Mouse (Mus musculus) ES-E14 (cell line): Measurements from ENCODE around the gene Dnajc25. TPM values are rescaled to one million over a fixed set of nuclear protein-coding genes. Genes with fewer than 3 reads are reported as not detected.
A peak's percentile ranks its signal among the peaks of the same experiment; 100 is the strongest.

ENCODE experiments used
- DNase-seq: peaks from one replicate; pipeline ENCODE4 v3.0.0-alpha.2; 2013; ENCODE audit warnings: low read depth, low spot score
- H3K27ac ChIP-seq: 2 replicates; pipeline ENCODE4 v1.5.1; 2012; ENCODE audit warnings: low read depth, mild to moderate bottlenecking, low read length, moderate library complexity, mixed read lengths; ENCODE audit not compliant: poor library complexity, insufficient read depth, severe bottlenecking
- H3K36me3 ChIP-seq: 2 replicates; pipeline ENCODE4 v1.6.1; 2012; ENCODE audit warnings: mild to moderate bottlenecking, low read length, moderate library complexity, mixed read lengths; ENCODE audit not compliant: control insufficient read depth, poor library complexity, insufficient read depth, severe bottlenecking
- H3K4me1 ChIP-seq, 2 experiments: fragments of 150-350 bp in 1 of 2; sonication (generic) in 1 of 2; 2 replicates each; pipeline ENCODE4 v1.6.1; 2012; ENCODE audit warnings: low read length in 2 of 2, mild to moderate bottlenecking in 1 of 2, mixed read lengths in 1 of 2; ENCODE audit not compliant: control insufficient read depth in 2 of 2, insufficient read depth in 2 of 2, poor library complexity in 1 of 2
- H3K4me3 ChIP-seq, 2 experiments: fragments of 150-350 bp in 1 of 2; sonication (generic) in 1 of 2; 2 replicates each; pipeline ENCODE4 v1.5.1; 2012; ENCODE audit warnings: low read length in 2 of 2, low read depth in 1 of 2, mild to moderate bottlenecking in 1 of 2, mixed read lengths in 1 of 2; ENCODE audit not compliant: insufficient read depth in 1 of 2, poor library complexity in 1 of 2, severe bottlenecking in 1 of 2
- H3K9ac ChIP-seq: 2 replicates; pipeline ENCODE4 v1.6.1; 2012; ENCODE audit warnings: low read depth, mild to moderate bottlenecking, low read length, mixed read lengths; ENCODE audit not compliant: poor library complexity, insufficient read depth, severe bottlenecking
- H3K9me3 ChIP-seq: fragments of 150-350 bp; sonication (generic); 2 replicates; pipeline ENCODE4 v1.6.1; 2012; ENCODE audit warnings: low read depth, mild to moderate bottlenecking, low read length; ENCODE audit not compliant: control insufficient read depth, insufficient read depth
- CHD2 ChIP-seq: IDR thresholded peaks from 2 replicates; pipeline ENCODE4 v1.6.1; 2014; ENCODE audit warnings: mild to moderate bottlenecking, low read depth, low read length, inconsistent platforms
- HCFC1 ChIP-seq: IDR thresholded peaks from 2 replicates; pipeline ENCODE4 v1.6.1; 2012; ENCODE audit warnings: low read length, inconsistent platforms, borderline replicate concordance; ENCODE audit not compliant: insufficient read depth
- MAFK ChIP-seq: IDR thresholded peaks from 2 replicates; pipeline ENCODE4 v1.6.1; 2014; ENCODE audit warnings: mild to moderate bottlenecking, low read depth, low read length, inconsistent platforms; ENCODE audit not compliant: insufficient read depth
- ZC3H11A ChIP-seq: IDR thresholded peaks from 2 replicates; pipeline ENCODE4 v1.6.1; 2012; ENCODE audit warnings: low read depth, mild to moderate bottlenecking, inconsistent platforms, low read length, borderline replicate concordance
- ZNF384 ChIP-seq: IDR thresholded peaks from 2 replicates; pipeline ENCODE4 v1.6.1; 2012; ENCODE audit warnings: low read depth, low read length, inconsistent platforms
- in situ Hi-C, 2 experiments: fragments of 600-800 bp; cut with MboI; formaldehyde crosslinking; loops; one replicate each; pipeline ENCODE4 v1.15.1; 2025; ENCODE audit warnings: low sequenced_read_pairs in 2 of 2, inconsistent platforms in 1 of 2; ENCODE audit not compliant: unreplicated experiment in 2 of 2
- total RNA-seq: library from RNA; depleted of rRNA; stranded (reverse); fragments of 300-350 nt; gene quantifications from 2 replicates; pipeline ENCODE4 v1.2.3, GENCODE M21; 2012

The Dnajc25 gene
- total RNA-seq, 1 experiment, result 12.0 TPM

DNA sequence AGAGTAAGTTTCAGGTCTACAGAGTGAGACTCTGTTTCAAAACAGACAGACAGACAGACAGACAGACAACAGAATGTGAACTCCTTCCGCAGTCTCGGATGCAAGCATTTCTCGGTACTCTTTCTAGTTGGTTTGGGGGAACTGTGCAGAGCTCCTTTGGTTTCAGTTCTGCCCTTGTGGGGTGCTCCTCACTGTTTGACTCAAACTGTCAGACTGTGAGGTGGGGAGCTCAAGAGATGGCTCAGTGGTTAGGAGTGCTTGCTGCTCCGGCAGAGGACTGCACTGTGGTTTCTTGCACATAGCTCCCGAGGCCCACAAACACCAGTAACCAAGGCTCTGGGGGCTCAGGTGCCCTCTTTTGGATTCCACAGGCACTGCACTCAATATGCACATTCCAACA is 48.2 kb downstream of the Dnajc25 start:
- Histone ChIP-seq H3K4me1 (peaks cover 0 to 3% of the 10 kb centered on the region in 2 experiments; a peak in 1 of 4 replicates), H3K27ac (no peak overlapping the region), H3K36me3 (no peaks in the 10 kb centered on the region), H3K9me3 (no peaks in the 10 kb centered on the region), H3K4me3 (no peak overlapping the region), H3K9ac (no peak overlapping the region)
- no peak for TF ChIP-seq HCFC1
- no peak for TF ChIP-seq MAFK
- no peak for TF ChIP-seq CHD2
- no peak for TF ChIP-seq ZNF384
- TF ChIP-seq ZC3H11A, result no peak
- in situ Hi-C loops, result no loop called here
- DNase-seq, result no peak

DNA sequence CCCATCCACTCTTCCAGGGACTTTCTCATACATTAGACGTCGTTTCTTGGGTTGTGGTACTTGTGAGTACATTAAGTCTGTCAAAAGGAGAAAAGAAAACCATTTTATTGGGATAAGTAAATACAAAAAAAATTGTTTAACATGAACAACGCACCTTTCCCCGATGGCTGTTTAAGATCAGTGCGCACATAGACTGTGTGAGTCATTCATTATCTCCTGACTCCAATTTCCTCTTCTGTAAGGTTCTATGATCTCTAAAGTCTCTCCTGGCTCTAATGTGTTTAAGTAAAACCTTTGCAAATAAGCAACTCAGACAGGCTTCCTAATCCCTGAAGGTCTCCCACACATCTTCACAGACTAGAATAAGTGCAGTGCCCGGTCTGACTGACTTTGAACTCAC is 49.0 kb downstream of the Dnajc25 start:
- peaks cover 0 to 3% of the 10 kb centered on the region in 2 experiments; a peak in 1 of 4 replicates for H3K4me1 ChIP-seq
- no peaks in the 10 kb centered on the region for H3K9me3 ChIP-seq
- in situ Hi-C loops, result no loop called here

DNA sequence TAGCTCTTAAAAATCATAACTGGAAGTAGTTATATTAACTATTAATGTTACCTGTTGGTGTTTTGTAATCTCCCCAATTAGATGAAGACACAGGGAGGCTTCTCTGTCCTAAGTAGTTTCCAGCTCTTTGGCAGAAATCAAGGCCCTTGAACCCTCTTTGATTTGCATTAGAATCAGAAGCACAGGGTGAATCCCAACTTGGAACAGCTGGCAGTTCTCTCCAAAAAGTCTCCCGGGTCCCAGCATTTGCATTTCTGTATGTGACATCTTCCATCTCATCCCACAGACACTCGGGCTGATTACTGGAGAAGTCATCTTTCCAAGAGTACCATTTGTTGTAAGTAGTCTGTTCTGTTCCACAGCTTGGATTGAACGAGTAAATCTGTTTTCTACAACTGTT is 52.4 kb downstream of the Dnajc25 start:
- in situ Hi-C loops, result no loop called here
- H3K4me1 ChIP-seq, result peaks cover 0 to 3% of the 10 kb centered on the region in 2 experiments; a peak in 1 of 4 replicates
- no peak for DNase-seq
- no peaks in the 10 kb centered on the region for H3K36me3 ChIP-seq
- no peaks in the 10 kb centered on the region for H3K9me3 ChIP-seq
- H3K9ac ChIP-seq, result no peak overlapping the region
- peak overlapping the region; percentile 19; the same call in 1 of the 2 replicates for H3K27ac ChIP-seq
- H3K4me3 ChIP-seq, result no peak overlapping the region
- TF ChIP-seq ZC3H11A (no peak), ZNF384 (no peak), CHD2 (no peak), HCFC1 (no peak), MAFK (no peak)

More for the DNA sequence above, 49.0 kb downstream of the Dnajc25 start:
- H3K9ac ChIP-seq, result no peak overlapping the region
- DNase-seq, result no peak
- H3K27ac ChIP-seq, result no peak overlapping the region
- H3K4me3 ChIP-seq, result no peak overlapping the region
- no peaks in the 10 kb centered on the region for H3K36me3 ChIP-seq
- TF ChIP-seq ZC3H11A (no peak), ZNF384 (no peak), CHD2 (no peak), HCFC1 (no peak), MAFK (no peak)

DNA sequence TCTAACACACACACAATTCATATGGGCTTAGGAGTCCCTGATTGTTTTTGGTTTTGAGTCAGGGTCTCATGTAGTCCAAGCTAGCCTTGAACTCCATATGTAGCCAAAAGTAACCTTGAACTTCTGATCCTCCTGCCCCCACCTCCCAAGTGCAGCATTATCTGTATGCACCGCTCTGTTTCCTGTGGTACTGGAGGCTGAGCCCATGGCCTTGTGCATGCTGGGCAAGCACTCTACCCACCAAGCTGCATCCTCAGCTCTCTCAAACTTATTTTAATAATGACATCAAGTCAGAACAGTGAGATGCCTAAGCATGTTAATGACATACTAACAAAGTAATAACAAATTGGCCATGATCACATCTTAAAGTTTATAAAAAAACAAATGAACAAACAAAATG is 56.2 kb downstream of the Dnajc25 start:
- no peaks in the 10 kb centered on the region for H3K9me3 ChIP-seq
- no peaks in the 10 kb centered on the region for H3K36me3 ChIP-seq
- DNase-seq, result no peak
- no peak overlapping the region for H3K9ac ChIP-seq
- TF ChIP-seq HCFC1, result no peak
- TF ChIP-seq ZC3H11A, result no peak
- TF ChIP-seq CHD2, result no peak
- no peak for TF ChIP-seq ZNF384
- TF ChIP-seq MAFK, result no peak
- H3K4me3 ChIP-seq, result no peak overlapping the region
- in situ Hi-C loops, result no loop called here
- no peak overlapping the region for H3K27ac ChIP-seq
- H3K4me1 ChIP-seq, result peaks cover 0 to 3% of the 10 kb centered on the region in 2 experiments; a peak in 1 of 4 replicates

DNA sequence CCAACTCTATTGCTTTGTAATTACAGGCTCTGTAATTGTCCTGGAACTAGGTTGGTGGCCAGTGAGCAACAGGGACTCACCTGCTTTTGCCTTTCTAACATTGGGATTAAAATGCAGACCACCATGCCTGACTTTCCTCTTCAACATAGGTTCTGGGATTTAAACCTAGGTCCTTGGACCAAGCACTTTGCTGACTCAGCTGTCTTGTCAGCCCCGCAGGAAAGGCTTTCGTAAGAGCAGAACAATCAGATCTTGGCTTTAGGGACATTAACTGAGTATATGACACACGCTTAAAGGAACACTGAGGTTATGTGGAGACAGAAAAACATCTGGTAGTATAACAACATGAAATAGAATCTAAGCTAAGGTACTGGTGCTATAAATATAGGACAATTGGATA is 63.1 kb downstream of the Dnajc25 start:
- TF ChIP-seq MAFK (peak; percentile 89), HCFC1 (no peak), ZNF384 (no peak), ZC3H11A (no peak), CHD2 (no peak)
- H3K4me1 ChIP-seq, result no peaks in the 10 kb centered on the region
- no peak for DNase-seq
- no peak overlapping the region for H3K9ac ChIP-seq
- H3K4me3 ChIP-seq, result no peak overlapping the region
- no peaks in the 10 kb centered on the region for H3K36me3 ChIP-seq
- no peaks in the 10 kb centered on the region for H3K9me3 ChIP-seq
- in situ Hi-C loops, result no loop called here
- H3K27ac ChIP-seq, result no peak overlapping the region
